Mouse (Mus musculus) frontal cortex, postnatal 25 days (tissue): ENCODE measurements around the gene Rpl21.
A peak's percentile ranks its signal among the peaks of the same experiment; 100 is the strongest.

Experiments
- DNase-seq, 2 experiments: peaks; one replicate each; pipeline ENCODE4 v3.0.0; 2022; ENCODE audit warnings: low spot score in 2 of 2

Rpl21 gene

GRCm38 (mm10) chr5:146832769-146833448 is at the start of gene Rpl21:
TSS of gene Rpl21 (plus strand) at chr5:146832890.
- peak; percentile 94 to 95 for DNase-seq

GRCm38 (mm10) chr5:146783300-146783699 is 49.4 kb upstream of the Rpl21 start:
- no peak for DNase-seq

- DNase-seq, result no peak
Observed at GRCm38 (mm10) chr5:146783891-146784290, 48.8 kb upstream of the Rpl21 start.

GRCm38 (mm10) chr5:146786123-146786522 is 46.6 kb upstream of the Rpl21 start:
- no peak for DNase-seq

- no peak for DNase-seq
Observed at GRCm38 (mm10) chr5:146789413-146789812, 43.3 kb upstream of the Rpl21 start.

- no peak for DNase-seq
Observed at GRCm38 (mm10) chr5:146790944-146791343, 41.7 kb upstream of the Rpl21 start.

- DNase-seq, result no peak
Observed at GRCm38 (mm10) chr5:146792140-146792791, 40.4 kb upstream of the Rpl21 start.

GRCm38 (mm10) chr5:146793630-146794083 is 39.0 kb upstream of the Rpl21 start:
- DNase-seq, result no peak

- DNase-seq, result peak in 1 of 2 experiments; percentile 29
Observed at GRCm38 (mm10) chr5:146794084-146794852, 38.4 kb upstream of the Rpl21 start.

GRCm38 (mm10) chr5:146794853-146795252 is 37.8 kb upstream of the Rpl21 start, which contains the start of gene Usp12:
TSS of gene Usp12 (minus strand) at chr5:146795006.
- DNase-seq, result peak; percentile 94 to 97

GRCm38 (mm10) chr5:146795728-146796127 is 37.0 kb upstream of the Rpl21 start:
- DNase-seq, result no peak

GRCm38 (mm10) chr5:146798031-146798430 is 34.7 kb upstream of the Rpl21 start:
- DNase-seq, result no peak

- no peak for DNase-seq
Observed at GRCm38 (mm10) chr5:146806004-146806430, 26.7 kb upstream of the Rpl21 start.

- no peak for DNase-seq
Observed at GRCm38 (mm10) chr5:146809951-146810350, 22.7 kb upstream of the Rpl21 start.

- no peak for DNase-seq
Observed at GRCm38 (mm10) chr5:146812866-146813265, 19.8 kb upstream of the Rpl21 start.

- DNase-seq, result no peak
Observed at GRCm38 (mm10) chr5:146813421-146813820, 19.3 kb upstream of the Rpl21 start.

- no peak for DNase-seq
Observed at GRCm38 (mm10) chr5:146815394-146815793, 17.3 kb upstream of the Rpl21 start.

- DNase-seq, result no peak
Observed at GRCm38 (mm10) chr5:146817583-146817982, 15.1 kb upstream of the Rpl21 start.

GRCm38 (mm10) chr5:146818906-146819623 is 13.6 kb upstream of the Rpl21 start:
- DNase-seq, result no peak

GRCm38 (mm10) chr5:146823005-146823404 is 9.7 kb upstream of the Rpl21 start:
- no peak for DNase-seq

GRCm38 (mm10) chr5:146829528-146829927 is 3.2 kb upstream of the Rpl21 start:
- DNase-seq, result no peak

GRCm38 (mm10) chr5:146832435-146832768 is 288 bp upstream of the Rpl21 start:
- no peak for DNase-seq
